Mouse (Mus musculus): ENCODE measurements at regions not wholly inside any gene's neighbourhood (a gene's known extent, or its start where the extent isn't known, plus 50 kb on each side); places are given as distances from the start of the nearest gene placed in this dataset.

- DNase-seq (ENCODE audit: low read depth): no peak
Measured at GRCm38 (mm10) chr13:75647513-75647912, 59.0 kb upstream of the Ell2 start.

- DNase-seq (ENCODE audit: low read depth): no peak
Measured at GRCm38 (mm10) chr13:75651941-75652340, 54.6 kb upstream of the Ell2 start.

DNA sequence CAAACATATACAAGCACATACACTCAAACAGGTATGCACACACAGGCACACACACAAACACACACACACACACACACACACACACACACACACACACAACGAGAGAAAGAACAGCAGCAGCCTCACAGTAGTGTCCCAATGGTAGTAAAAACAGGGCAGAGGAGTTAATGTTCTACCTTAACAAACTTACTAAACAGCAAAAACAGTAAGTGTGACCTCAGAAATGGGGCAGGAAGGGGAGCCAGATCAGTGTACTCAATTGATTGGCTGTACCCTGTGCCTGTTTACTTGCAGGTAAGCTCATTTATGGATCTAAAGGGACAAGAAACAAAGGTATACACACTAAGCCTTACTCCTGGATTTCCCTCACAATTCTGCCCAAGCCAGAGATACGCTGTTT lies 53.6 kb upstream of the Ell2 start:
- no peak for DNase-seq (ENCODE audit: low read depth)

All from gonadal fat pad, adult 2 months (tissue).